19 mouse cellular contexts compared by ENCODE assay signal in genomic region chrX:143366256-143366959, GRCm38 (mm10). TPM values are rescaled to one million over a fixed set of nuclear protein-coding genes. Genes with fewer than 3 reads are reported as not detected.
"Had no signal": no experiment of that assay in that cellular context is flagged by ENCODE, and none has a peak within 500 bp of the region (broad histone marks: within the 10 kb centered on the region; RNA-seq: fewer than 3 reads in every experiment).

No protein-coding gene starts in this region.

- H3K36me3 ChIP-seq: kidney, embryonic 15.5 days; limb, embryonic 12.5 days; limb, embryonic 15.5 days had no signal

- H3K4me3 ChIP-seq: kidney, embryonic 15.5 days; left cerebral cortex, adult 2 months; limb, embryonic 12.5 days; limb, embryonic 15.5 days had no signal

- H3K27me3 ChIP-seq: kidney, embryonic 15.5 days; limb, embryonic 15.5 days had no signal

- H3K9ac ChIP-seq: kidney, embryonic 15.5 days; limb, embryonic 12.5 days; limb, embryonic 15.5 days; liver, embryonic 14.5 days; liver, postnatal 0 days; lung, embryonic 14.5 days had no signal

- H3K27ac ChIP-seq: kidney, embryonic 15.5 days; left cerebral cortex, adult 2 months; limb, embryonic 12.5 days; limb, embryonic 15.5 days; liver, embryonic 14.5 days; macrophage; stomach, postnatal 0 days had no signal

- H3K4me1 ChIP-seq: kidney, embryonic 15.5 days; limb, embryonic 12.5 days; limb, embryonic 15.5 days had no signal

- DNase-seq: kidney, adult 11 months; kidney, adult 8-10 months; kidney, postnatal 10 days; kidney, postnatal 36 days; layer of hippocampus, postnatal 36 days; liver, postnatal 0 days; lung, embryonic 14.5 days; thymus, adult 2 months; thymus, postnatal 14 days; thymus, postnatal 4 days had no signal

- ATAC-seq: liver, postnatal 0 days; lung, postnatal 0 days had no signal

- H3K4me2 ChIP-seq: kidney, embryonic 15.5 days; limb, embryonic 12.5 days; limb, embryonic 15.5 days; liver, embryonic 11.5 days; lung, embryonic 14.5 days had no signal

- H3K9me3 ChIP-seq: kidney, embryonic 15.5 days; limb, embryonic 12.5 days; limb, embryonic 15.5 days had no signal

RNA-seq across cellular contexts. Expression of gene Chrdl1, which starts 27.7 kb away (rescaled TPM):
- polyA plus RNA-seq: macrophage had no signal
